Mouse (Mus musculus): ENCODE measurements around the gene Frat2. TPM values are rescaled to one million over a fixed set of nuclear protein-coding genes. Genes with fewer than 3 reads are reported as not detected.

Frat2 gene
- total and polyA plus RNA-seq, 3 experiments, result 55.6 to 110 TPM; not detected in 1

GRCm38 (mm10) chr19:41857816-41858310, 9.9 kb upstream of the Frat2 start:
- Histone ChIP-seq H3K9ac (ENCODE audit: control insufficient read depth, low read depth, low read length, poor library complexity, severe bottlenecking) (no peak overlapping the region), H3K27me3 (ENCODE audit: control insufficient read depth in 1 of 2, insufficient read depth in 2 of 2, low read length in 2 of 2) (no peaks in the 10 kb centered on the region), H3K79me2 (ENCODE audit: control insufficient read depth, insufficient read depth, low read length, poor library complexity) (no peaks in the 10 kb centered on the region), H3K9me3 (replicated peaks; ENCODE audit: insufficient read depth, low read length) (no peaks in the 10 kb centered on the region), H3K4me3 (ENCODE audit: control insufficient read depth in 1 of 2, insufficient read depth in 1 of 2, low read depth in 2 of 2, low read length in 2 of 2) (no peak overlapping the region), H3K36me3 (ENCODE audit: control insufficient read depth in 1 of 2, insufficient read depth in 2 of 2, low read length in 2 of 2) (peaks cover 7 to 33% of the 10 kb centered on the region in 2 experiments; a peak in 3 of 4 replicates), H3K4me1 (ENCODE audit: control insufficient read depth in 1 of 2, insufficient read depth in 2 of 2, low read length in 2 of 2) (peaks cover 24 to 31% of the 10 kb centered on the region in 2 experiments), H3K27ac (ENCODE audit: control insufficient read depth, low read depth, low read length) (peak overlapping the region; percentile 5; the same call in 1 of the 2 replicates)
- DNase-seq (ENCODE audit: low read depth, low spot score), result peak; percentile 37
- peak; percentile 8; the same call in 1 of the 2 replicates for TF ChIP-seq MAZ (IDR thresholded peaks at IDR 0.05; ENCODE audit: low read depth, low read length)
- TF ChIP-seq ZMIZ1 (IDR thresholded peaks at IDR 0.05; ENCODE audit: low read depth, low read length), result no peak

DNA sequence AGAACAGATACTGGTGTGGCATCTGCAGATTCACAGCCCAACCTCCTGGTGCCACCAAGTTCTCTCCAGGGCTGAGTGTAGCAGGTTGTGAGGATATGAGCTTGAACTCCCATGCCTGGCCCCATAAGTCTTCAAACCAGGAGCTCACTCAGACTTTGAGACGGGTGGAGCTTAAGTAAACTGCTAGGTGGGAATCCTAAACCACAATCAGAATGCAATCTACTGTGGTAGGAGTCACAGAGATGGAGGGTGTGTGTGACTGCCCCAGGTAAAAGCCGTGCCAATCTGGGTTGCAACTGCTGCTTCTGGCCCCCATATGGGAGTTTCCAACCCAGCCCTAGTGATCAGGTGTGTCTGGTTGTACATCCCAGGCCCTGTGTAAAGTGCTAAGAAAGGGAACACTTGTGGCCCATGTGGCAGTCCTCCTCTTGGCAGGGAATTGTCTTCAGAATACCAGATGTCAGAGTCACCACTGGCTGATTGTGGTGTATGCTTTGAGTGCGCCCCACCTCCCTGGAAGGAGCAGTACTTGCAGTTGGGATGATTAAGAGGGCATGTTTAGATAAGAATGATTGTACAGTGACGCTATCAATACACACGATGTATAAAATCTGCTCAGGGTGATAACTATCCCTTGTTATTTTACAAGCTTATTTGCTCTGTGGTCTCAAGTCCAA, 9.3 kb upstream of the Frat2 start:
- Histone ChIP-seq H3K4me1 (ENCODE audit: control insufficient read depth in 1 of 2, insufficient read depth in 2 of 2, low read length in 2 of 2) (peaks cover 29 to 36% of the 10 kb centered on the region in 2 experiments), H3K27ac (ENCODE audit: control insufficient read depth, low read depth, low read length) (peak overlapping the region; percentile 32), H3K27me3 (ENCODE audit: control insufficient read depth in 1 of 2, insufficient read depth in 2 of 2, low read length in 2 of 2) (no peaks in the 10 kb centered on the region), H3K36me3 (ENCODE audit: control insufficient read depth in 1 of 2, insufficient read depth in 2 of 2, low read length in 2 of 2) (peaks cover 5 to 38% of the 10 kb centered on the region in 2 experiments; a peak in 3 of 4 replicates), H3K79me2 (ENCODE audit: control insufficient read depth, insufficient read depth, low read length, poor library complexity) (no peaks in the 10 kb centered on the region), H3K9me3 (replicated peaks; ENCODE audit: insufficient read depth, low read length) (no peaks in the 10 kb centered on the region), H3K4me3 (ENCODE audit: control insufficient read depth in 1 of 2, insufficient read depth in 1 of 2, low read depth in 2 of 2, low read length in 2 of 2) (no peak overlapping the region), H3K9ac (ENCODE audit: control insufficient read depth, low read depth, low read length, poor library complexity, severe bottlenecking) (no peak overlapping the region)
- TF ChIP-seq NRF1 (IDR thresholded peaks at IDR 0.05; ENCODE audit: insufficient read depth, low read depth, low read length, poor library complexity, severe bottlenecking), result no peak
- peak; percentile 49; the same call in 1 of the 2 replicates for TF ChIP-seq MYB (IDR thresholded peaks at IDR 0.05; ENCODE audit: low read depth, low read length)
- no peak; the same call in 1 of the 2 replicates for TF ChIP-seq POLR2AphosphoS2 (IDR thresholded peaks at IDR 0.05; ENCODE audit: low read length)
- TF ChIP-seq TAL1 (IDR thresholded peaks at IDR 0.05; ENCODE audit: low read length), result 0 out of 2 replicates have a peak, but pooled peaks have one; percentile 24
- TF ChIP-seq BHLHE40 (IDR thresholded peaks at IDR 0.05; ENCODE audit: borderline replicate concordance, low read depth, low read length), result no peak
- TF ChIP-seq USF2 (IDR thresholded peaks at IDR 0.05; ENCODE audit: borderline replicate concordance in 1 of 2, insufficient read depth in 1 of 2, low read depth in 1 of 2, low read length in 2 of 2), result no peak
- TF ChIP-seq MAFK (IDR thresholded peaks at IDR 0.05; ENCODE audit: borderline replicate concordance, low read depth, low read length), result no peak
- no peak for TF ChIP-seq NELFE (IDR thresholded peaks at IDR 0.05; ENCODE audit: low read depth, low read length)
- no peak for TF ChIP-seq USF1 (IDR thresholded peaks at IDR 0.05; ENCODE audit: low read depth, low read length)
- TF ChIP-seq TCF12 (IDR thresholded peaks at IDR 0.05; ENCODE audit: low read depth, low read length), result peak; percentile 85
- TF ChIP-seq SIN3A (IDR thresholded peaks at IDR 0.05; ENCODE audit: low read length), result peak; percentile 47; the same call in 1 of the 2 replicates
- peak; percentile 76 to 80 for TF ChIP-seq EP300 (IDR thresholded peaks at IDR 0.05; ENCODE audit: low read depth in 1 of 2, low read length in 2 of 2)
- peak; percentile 70 for TF ChIP-seq ETS1 (IDR thresholded peaks at IDR 0.05; ENCODE audit: low read depth, low read length)
- peak; percentile 68 for TF ChIP-seq RCOR1 (IDR thresholded peaks at IDR 0.05; ENCODE audit: low read depth, low read length)
- 0 out of 2 replicates have a peak, but pooled peaks have one; percentile 8 for TF ChIP-seq HCFC1 (IDR thresholded peaks at IDR 0.05; ENCODE audit: low read depth, low read length)
- TF ChIP-seq POLR2A (IDR thresholded peaks at IDR 0.05; ENCODE audit: control insufficient read depth in 1 of 2, insufficient read depth in 1 of 2, low read depth in 1 of 2, low read length in 2 of 2, poor library complexity in 1 of 2), result peak in 1 of 2 experiments; percentile 24; a peak in 1 of 4 replicates
- TF ChIP-seq GATA1 (IDR thresholded peaks at IDR 0.05; ENCODE audit: low read depth, low read length), result peak; percentile 85
- 0 out of 2 replicates have a peak, but pooled peaks have one; percentile 42 for TF ChIP-seq MYC (IDR thresholded peaks at IDR 0.05; ENCODE audit: low read depth, low read length)
- peak; percentile 41; the same call in 1 of the 2 replicates for TF ChIP-seq MAZ (IDR thresholded peaks at IDR 0.05; ENCODE audit: low read depth, low read length)
- TF ChIP-seq POLR2AphosphoS5 (IDR thresholded peaks at IDR 0.05; ENCODE audit: borderline replicate concordance, low read depth, low read length), result no peak
- TF ChIP-seq CTCF (IDR thresholded peaks at IDR 0.05 in 2 of 3, conservative IDR thresholded peaks at IDR 0.05 in 1 of 3; ENCODE audit: control insufficient read depth in 1 of 3, insufficient read depth in 1 of 3, low read depth in 2 of 3, low read length in 3 of 3, poor library complexity in 1 of 3, severe bottlenecking in 1 of 3), result no peak
- no peak for TF ChIP-seq E2F4 (IDR thresholded peaks at IDR 0.05; ENCODE audit: borderline replicate concordance, low read depth, low read length)
- TF ChIP-seq TBP (IDR thresholded peaks at IDR 0.05; ENCODE audit: low read depth, low read length), result 0 out of 2 replicates have a peak, but pooled peaks have one; percentile 14
- peak; percentile 14; the same call in 1 of the 2 replicates for TF ChIP-seq SMC3 (IDR thresholded peaks at IDR 0.05; ENCODE audit: low read depth, low read length)
- TF ChIP-seq MAX (IDR thresholded peaks at IDR 0.05; ENCODE audit: low read length), result peak; percentile 61; the same call in 1 of the 2 replicates
- no peak for TF ChIP-seq JUND (IDR thresholded peaks at IDR 0.05; ENCODE audit: low read depth, low read length)
- TF ChIP-seq MXI1 (IDR thresholded peaks at IDR 0.05; ENCODE audit: low read depth, low read length), result peak; percentile 60
- no peak for TF ChIP-seq ZKSCAN1 (IDR thresholded peaks at IDR 0.05; ENCODE audit: low read depth, low read length)
- DNase-seq (ENCODE audit: low read depth, low spot score), result peak; percentile 77

All from MEL (cell line).